Mouse (Mus musculus): ENCODE measurements around the gene Fam83b. TPM values are rescaled to one million over a fixed set of nuclear protein-coding genes. Genes with fewer than 3 reads are reported as not detected.

Fam83b gene
- not detected for polyA plus RNA-seq (2021)

- ChIA-PET CTCF (interaction anchor here (1.2 kb wide), 1 partner anchor 9 kb away, joined by 3 read pairs; no protein-coding TSS in a partner anchor), POLR2A (no interaction called here)
- TF ChIP-seq CTCF (IDR thresholded peaks at IDR 0.05), result no peak
- H3K27me3 ChIP-seq, result peaks cover 5% of the 10 kb centered on the region
- DNase-seq (ENCODE audit: low read depth, low spot score), result no peak
- ATAC-seq, result no peak
- in situ Hi-C loops (cut with MboI; ENCODE audit: low pct_unique_long_range_greater_than_20kb), result no loop called here
These were observed at the start of gene Fam83b for GRCm38 (mm10) chr9:76566515-76567280. Gene Fam83b (minus strand): TSS chr9:76567116.

GRCm38 (mm10) chr9:76614165-76614564, 47.2 kb upstream of the Fam83b start:
- CTCF ChIA-PET, result no interaction called here
- TF ChIP-seq CTCF (IDR thresholded peaks at IDR 0.05), result no peak
- POLR2A ChIA-PET, result no interaction called here
- no peak for ATAC-seq
- no peak for DNase-seq (ENCODE audit: low read depth, low spot score)
- in situ Hi-C loops (cut with MboI; ENCODE audit: low pct_unique_long_range_greater_than_20kb), result no loop called here
- peaks cover 11% of the 10 kb centered on the region for H3K27me3 ChIP-seq

- H3K27me3 ChIP-seq, result no peaks in the 10 kb centered on the region
- TF ChIP-seq CTCF (IDR thresholded peaks at IDR 0.05), result no peak
- DNase-seq (ENCODE audit: low read depth, low spot score) (no peak), ATAC-seq (no peak)
- CTCF ChIA-PET, result no interaction called here
- POLR2A ChIA-PET, result no interaction called here
- in situ Hi-C loops (cut with MboI; ENCODE audit: low pct_unique_long_range_greater_than_20kb), result no loop called here
These were observed 36.8 kb upstream of the Fam83b start for GRCm38 (mm10) chr9:76603744-76604143.

- in situ Hi-C loops (cut with MboI; ENCODE audit: low pct_unique_long_range_greater_than_20kb), result no loop called here
- CTCF ChIA-PET, result interaction anchor here (0.9 kb wide), 1 partner anchor 23 kb away, joined by 4 read pairs; no protein-coding TSS in a partner anchor
- ATAC-seq (no peak), DNase-seq (ENCODE audit: low read depth, low spot score) (no peak)
- no peaks in the 10 kb centered on the region for H3K27me3 ChIP-seq
- POLR2A ChIA-PET, result no interaction called here
- TF ChIP-seq CTCF (IDR thresholded peaks at IDR 0.05), result no peak
These were observed 36.0 kb upstream of the Fam83b start for GRCm38 (mm10) chr9:76602874-76603273.

GRCm38 (mm10) chr9:76597395-76597794, 30.5 kb upstream of the Fam83b start:
- in situ Hi-C loops (cut with MboI; ENCODE audit: low pct_unique_long_range_greater_than_20kb), result no loop called here
- DNase-seq (ENCODE audit: low read depth, low spot score), result no peak
- POLR2A ChIA-PET, result no interaction called here

GRCm38 (mm10) chr9:76593841-76594240, 26.9 kb upstream of the Fam83b start:
- no peaks in the 10 kb centered on the region for H3K27me3 ChIP-seq
- no peak for ATAC-seq
- TF ChIP-seq CTCF (IDR thresholded peaks at IDR 0.05), result no peak
- ChIA-PET CTCF (no interaction called here), POLR2A (no interaction called here)
- no peak for DNase-seq (ENCODE audit: low read depth, low spot score)
- in situ Hi-C loops (cut with MboI; ENCODE audit: low pct_unique_long_range_greater_than_20kb), result no loop called here

More at GRCm38 (mm10) chr9:76597395-76597794, 30.5 kb upstream of the Fam83b start:
- CTCF ChIA-PET, result no interaction called here
- no peak for ATAC-seq
- H3K27me3 ChIP-seq, result no peaks in the 10 kb centered on the region
- TF ChIP-seq CTCF (IDR thresholded peaks at IDR 0.05), result no peak

GRCm38 (mm10) chr9:76583943-76584342, 17.0 kb upstream of the Fam83b start:
- no peak for ATAC-seq
- in situ Hi-C loops (cut with MboI; ENCODE audit: low pct_unique_long_range_greater_than_20kb), result no loop called here
- TF ChIP-seq CTCF (IDR thresholded peaks at IDR 0.05), result no peak
- POLR2A ChIA-PET, result no interaction called here
- DNase-seq (ENCODE audit: low read depth, low spot score), result no peak
- CTCF ChIA-PET, result no interaction called here
- peaks cover 2% of the 10 kb centered on the region for H3K27me3 ChIP-seq

- ChIA-PET POLR2A (no interaction called here), CTCF (no interaction called here)
- no peak for DNase-seq (ENCODE audit: low read depth, low spot score)
- no peak for TF ChIP-seq CTCF (IDR thresholded peaks at IDR 0.05)
- H3K27me3 ChIP-seq, result peaks cover 2% of the 10 kb centered on the region
- in situ Hi-C loops (cut with MboI; ENCODE audit: low pct_unique_long_range_greater_than_20kb), result no loop called here
- ATAC-seq, result no peak
These were observed 15.1 kb upstream of the Fam83b start for GRCm38 (mm10) chr9:76581966-76582365.

- in situ Hi-C loops (cut with MboI; ENCODE audit: low pct_unique_long_range_greater_than_20kb), result no loop called here
- DNase-seq (ENCODE audit: low read depth, low spot score) (no peak), ATAC-seq (peak; percentile 26)
- ChIA-PET CTCF (no interaction called here), POLR2A (no interaction called here)
- TF ChIP-seq CTCF (IDR thresholded peaks at IDR 0.05), result no peak
- peaks cover 5% of the 10 kb centered on the region for H3K27me3 ChIP-seq
These were observed 352 bp upstream of the Fam83b start for GRCm38 (mm10) chr9:76567281-76567655.

GRCm38 (mm10) chr9:76565656-76566055, 1.3 kb downstream of the Fam83b start:
- H3K27me3 ChIP-seq, result peaks cover 5% of the 10 kb centered on the region
- in situ Hi-C loops (cut with MboI; ENCODE audit: low pct_unique_long_range_greater_than_20kb), result no loop called here
- no peak for TF ChIP-seq CTCF (IDR thresholded peaks at IDR 0.05)
- POLR2A ChIA-PET, result no interaction called here
- CTCF ChIA-PET, result interaction anchor here (1.2 kb wide), 1 partner anchor 10 kb away, joined by 3 read pairs; no protein-coding TSS in a partner anchor
- DNase-seq (ENCODE audit: low read depth, low spot score) (no peak), ATAC-seq (no peak)

- H3K27me3 ChIP-seq, result peaks cover 5% of the 10 kb centered on the region
- ChIA-PET CTCF (no interaction called here), POLR2A (no interaction called here)
- no peak for TF ChIP-seq CTCF (IDR thresholded peaks at IDR 0.05)
- DNase-seq (ENCODE audit: low read depth, low spot score) (no peak), ATAC-seq (no peak)
- in situ Hi-C loops (cut with MboI; ENCODE audit: low pct_unique_long_range_greater_than_20kb), result no loop called here
These were observed 2.8 kb downstream of the Fam83b start for GRCm38 (mm10) chr9:76564071-76564470.

- TF ChIP-seq CTCF (IDR thresholded peaks at IDR 0.05), result no peak
- in situ Hi-C loops (cut with MboI; ENCODE audit: low pct_unique_long_range_greater_than_20kb), result no loop called here
These were observed 4.1 kb downstream of the Fam83b start for GRCm38 (mm10) chr9:76562794-76563193.

More at GRCm38 (mm10) chr9:76562794-76563193, 4.1 kb downstream of the Fam83b start:
- ATAC-seq (no peak), DNase-seq (ENCODE audit: low read depth, low spot score) (no peak)
- ChIA-PET POLR2A (no interaction called here), CTCF (interaction anchor here (1.0 kb wide), 1 partner anchor 18 kb away, joined by 4 read pairs; no protein-coding TSS in a partner anchor)
- peaks cover 5% of the 10 kb centered on the region for H3K27me3 ChIP-seq
